Mouse (Mus musculus) natural killer cell, adult 2 months (primary cell): ENCODE measurements around the gene Plvap.

Experiments used
- DNase-seq, 2 experiments: peaks; one replicate each; pipeline ENCODE4 v3.0.0; 2022; ENCODE audit warnings: low spot score in 2 of 2

The Plvap gene

GRCm38 (mm10) chr8:71466198-71466597 lies 45.4 kb downstream of the Plvap start:
- no peak for DNase-seq

GRCm38 (mm10) chr8:71465733-71466132 lies 45.8 kb downstream of the Plvap start:
- no peak for DNase-seq

DNA sequence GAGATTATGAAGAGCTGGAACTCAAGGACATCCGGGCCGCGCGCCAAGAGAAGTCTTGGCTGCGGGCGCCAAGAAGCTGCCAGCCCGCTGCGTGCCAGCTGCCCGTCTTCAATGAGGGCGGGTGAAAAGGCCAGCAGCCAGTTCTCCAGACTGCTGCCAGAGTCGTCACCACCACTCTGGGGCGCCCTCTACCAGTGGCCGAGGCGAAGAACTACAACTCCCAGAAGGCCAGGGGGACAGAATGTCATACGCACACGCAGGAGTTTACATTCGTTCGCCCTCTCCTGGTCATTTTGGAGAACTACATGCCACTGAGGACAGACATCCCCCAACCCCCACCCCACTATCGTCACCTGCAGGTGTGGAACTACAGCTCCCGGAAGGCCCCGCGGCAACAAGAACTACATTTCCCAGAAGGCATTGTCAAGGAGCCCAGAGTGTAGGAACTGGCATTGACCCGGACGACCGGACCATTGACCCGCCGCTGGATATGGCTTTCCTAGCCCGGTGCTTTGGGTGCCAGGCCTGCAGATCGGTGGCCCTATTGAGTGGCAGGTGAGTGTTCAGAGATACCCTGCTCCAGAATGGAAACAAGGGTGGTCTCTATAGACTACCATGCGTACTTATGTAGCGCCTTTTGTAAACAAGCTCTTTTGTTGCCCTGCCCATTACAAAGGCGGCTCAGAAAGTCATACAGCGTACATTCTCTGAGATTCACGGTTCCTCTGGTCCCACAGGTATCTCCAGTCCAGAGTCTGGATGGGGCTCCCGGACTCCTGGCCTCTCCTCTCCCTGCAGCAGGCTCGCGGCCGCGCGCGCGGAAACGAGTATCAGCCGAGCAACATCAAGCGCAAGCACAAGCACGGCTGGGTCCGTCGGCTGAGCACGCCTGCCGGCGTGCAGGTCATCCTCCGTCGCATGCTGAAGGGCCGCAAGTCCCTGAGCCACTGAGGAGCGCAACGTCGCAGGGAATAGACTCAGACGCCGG lies 46.7 kb downstream of the Plvap start, which contains the start of gene Mrpl34:
Gene Mrpl34, plus strand, starts transcription at position 447 of the 988 bp plus-strand sequence.
- peak; percentile 99 for DNase-seq

DNA sequence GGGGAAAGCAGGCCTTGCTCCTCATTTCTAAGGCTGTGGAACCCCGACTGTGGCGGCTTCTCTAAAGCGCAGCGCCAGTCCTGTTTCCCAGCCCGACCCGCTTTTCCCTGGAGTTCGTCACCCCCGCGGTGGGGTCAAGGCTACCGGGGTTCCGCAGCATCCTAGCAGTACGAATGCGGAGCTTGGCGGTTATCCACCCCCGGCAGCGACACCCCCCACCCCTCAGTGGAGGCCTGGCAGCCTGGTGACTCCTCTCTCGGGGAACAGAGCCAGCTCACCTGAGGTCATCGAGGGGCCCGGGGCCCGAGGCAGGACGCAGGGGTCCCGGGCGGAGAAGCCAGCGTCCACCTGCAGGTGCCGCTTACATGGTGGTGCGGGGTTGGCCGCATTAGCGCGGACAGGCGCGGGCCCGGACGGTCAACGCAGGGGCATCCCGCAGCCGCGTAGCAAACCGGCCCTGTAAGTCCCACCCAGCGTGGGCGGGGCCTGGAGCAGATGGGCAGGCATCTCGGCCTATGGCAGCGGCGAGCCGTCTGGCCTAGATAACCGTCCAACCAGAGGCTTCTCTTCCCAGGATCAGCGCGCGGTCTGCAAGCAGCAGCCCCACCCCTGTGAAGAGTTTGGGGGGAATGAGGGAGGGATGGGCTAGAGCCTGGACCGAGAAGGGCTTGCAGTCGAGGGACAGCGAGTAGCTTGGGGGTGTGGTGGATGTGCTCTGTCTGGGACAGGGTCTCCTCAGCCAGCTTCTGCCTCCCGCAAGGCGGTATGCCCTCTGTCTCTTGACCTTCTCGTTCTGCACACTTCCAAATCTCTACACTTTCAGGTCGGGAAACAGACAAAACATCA lies 48.1 kb downstream of the Plvap start, which contains the start of gene Abhd8:
Gene Abhd8, minus strand, starts transcription at position 468 of the 846 bp plus-strand sequence.
- DNase-seq: peak; percentile 92

GRCm38 (mm10) chr8:71462786-71463185 lies 48.8 kb downstream of the Plvap start:
- peak; percentile 82 to 85 for DNase-seq

- DNase-seq: no peak
These were observed 49.4 kb downstream of the Plvap start for GRCm38 (mm10) chr8:71462191-71462590.

DNA sequence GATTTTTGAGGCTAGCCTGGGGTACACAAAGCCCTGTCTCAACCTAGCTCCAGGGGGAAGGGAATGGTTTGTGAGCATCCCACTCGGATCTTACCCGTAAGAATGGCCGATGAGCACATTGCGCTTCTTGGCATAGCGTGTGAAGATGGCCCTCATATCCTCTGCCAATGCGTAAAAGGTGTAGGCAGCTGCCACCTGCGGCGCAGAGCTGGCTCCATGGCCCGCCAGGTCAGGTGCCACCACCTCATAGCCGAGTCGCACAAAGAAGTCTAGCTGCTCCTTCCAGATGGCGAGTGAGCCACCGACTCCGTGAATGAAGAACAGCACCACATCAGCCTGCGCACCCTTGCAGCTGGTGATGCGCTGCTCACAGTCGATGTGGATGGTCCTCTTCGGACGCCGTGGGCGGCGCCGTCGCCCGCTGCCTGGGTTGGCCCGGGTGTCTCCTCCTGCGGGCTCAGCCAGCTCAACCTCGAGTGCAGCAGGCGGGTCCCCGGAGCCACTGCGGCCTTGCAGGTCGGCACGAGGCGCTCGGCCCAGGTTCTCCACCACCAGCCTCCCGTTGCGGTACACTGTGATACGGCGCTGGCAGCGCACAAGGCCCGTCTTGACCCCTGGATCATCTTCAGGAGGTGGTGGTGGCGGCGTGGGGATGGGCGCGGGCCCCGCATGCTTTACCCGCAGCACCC lies 50.3 kb downstream of the Plvap start:
- DNase-seq: no peak

GRCm38 (mm10) chr8:71460716-71461115 lies 50.8 kb downstream of the Plvap start:
- no peak for DNase-seq

GRCm38 (mm10) chr8:71457659-71458270 lies 53.8 kb downstream of the Plvap start:
- DNase-seq: no peak

DNA sequence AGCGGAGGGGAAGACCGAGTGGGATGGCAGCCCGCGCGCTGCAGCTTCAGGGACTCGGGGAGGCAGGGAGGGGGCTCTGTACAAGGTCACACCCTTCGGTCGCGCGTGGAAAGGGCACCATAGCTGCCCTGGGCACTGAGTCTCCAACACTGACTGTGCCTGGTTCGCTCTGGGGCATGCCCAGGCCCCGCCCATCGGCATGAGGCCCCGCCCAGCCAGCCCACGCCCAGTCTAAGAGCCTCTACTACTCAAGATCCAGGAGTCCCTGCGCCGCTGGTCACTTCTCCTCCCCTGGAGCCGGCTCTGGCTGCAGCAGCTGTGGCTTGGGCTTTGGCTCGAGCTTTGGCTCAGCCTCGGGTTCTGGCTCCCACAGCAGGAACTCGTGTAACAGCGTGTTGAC lies 54.6 kb downstream of the Plvap start:
- DNase-seq: no peak

- DNase-seq: no peak
These were observed 56.9 kb downstream of the Plvap start for GRCm38 (mm10) chr8:71454668-71455067.

DNA sequence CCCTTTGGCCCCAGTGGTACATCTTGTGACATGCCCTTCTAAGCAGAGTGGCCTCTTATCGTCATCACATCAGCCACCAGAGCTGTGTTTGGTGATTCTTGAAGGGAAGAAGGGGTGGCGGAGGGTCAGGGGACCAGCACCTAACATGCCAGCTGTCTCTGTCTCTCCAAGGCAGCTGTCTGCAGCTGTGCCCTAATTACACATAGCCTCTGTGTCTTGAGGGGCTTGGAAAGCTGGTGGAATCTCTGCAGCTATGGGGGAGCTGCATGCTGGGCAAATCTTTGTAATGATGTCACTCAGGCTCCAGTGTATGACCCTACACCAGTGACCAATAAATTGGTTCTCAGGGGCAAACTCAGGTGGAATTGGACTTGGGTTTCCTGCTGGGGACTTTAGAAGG lies 58.9 kb downstream of the Plvap start:
- DNase-seq: no peak

GRCm38 (mm10) chr8:71451777-71452176 lies 59.8 kb downstream of the Plvap start:
- no peak for DNase-seq

GRCm38 (mm10) chr8:71451337-71451736 lies 60.2 kb downstream of the Plvap start:
- no peak for DNase-seq
